Mouse (Mus musculus) heart, adult 2 months (tissue): Measurements from ENCODE around the gene Phykpl. TPM values are rescaled to one million over a fixed set of nuclear protein-coding genes. Genes with fewer than 3 reads are reported as not detected.

Experiments
- DNase-seq, 2 experiments: peaks; one replicate each; pipeline ENCODE4 v3.0.0; 2021
- H3K27ac ChIP-seq: fragments of 200-600 bp; 2 replicates; pipeline ENCODE4 v1.8.1; 2022
- H3K27me3 ChIP-seq: fragments of 200-500 bp; 2 replicates; pipeline ENCODE4 v1.6.1; 2012; ENCODE audit warnings: mild to moderate bottlenecking, low read length, inconsistent platforms, mixed read lengths; ENCODE audit not compliant: control insufficient read depth, insufficient read depth
- H3K36me3 ChIP-seq: fragments of 200-500 bp; 2 replicates; pipeline ENCODE4 v1.6.1; 2012; ENCODE audit warnings: low read length, inconsistent platforms; ENCODE audit not compliant: control insufficient read depth, insufficient read depth
- H3K4me1 ChIP-seq: fragments of 200-500 bp; 2 replicates; pipeline ENCODE4 v1.6.1; 2011; ENCODE audit warnings: low read length; ENCODE audit not compliant: control insufficient read depth, insufficient read depth
- H3K4me3 ChIP-seq: fragments of 200-600 bp; 2 replicates; pipeline ENCODE4 v1.8.1; 2022
- H3K79me2 ChIP-seq: fragments of 200-500 bp; replicated peaks from 2 replicates; pipeline ENCODE4 v1.6.1; 2012; ENCODE audit warnings: mild to moderate bottlenecking, inconsistent platforms, low read length, moderate library complexity, mixed read lengths; ENCODE audit not compliant: control insufficient read depth, insufficient read depth
- H3K9ac ChIP-seq: fragments of 200-500 bp; 2 replicates; pipeline ENCODE4 v1.6.1; 2012; ENCODE audit warnings: low read depth, mild to moderate bottlenecking, control low read depth, inconsistent platforms, low read length, mixed read lengths
- CTCF ChIP-seq: fragments of 200-600 bp; IDR thresholded peaks from 2 replicates; pipeline ENCODE4 v1.8.1; 2022; ENCODE audit warnings: antibody characterized with exemption, mild to moderate bottlenecking, moderate library complexity
- EP300 ChIP-seq: fragments of 200-500 bp; IDR thresholded peaks from 2 replicates; pipeline ENCODE4 v1.6.1; 2011; ENCODE audit warnings: low read depth, low read length, control low read depth; ENCODE audit not compliant: insufficient read depth
- POLR2A ChIP-seq: fragments of 200-500 bp; IDR thresholded peaks from 2 replicates; pipeline ENCODE4 v1.6.1; 2011; ENCODE audit warnings: mild to moderate bottlenecking, low read depth, low read length, control low read depth; ENCODE audit not compliant: insufficient read depth
- WGBS: fragments of 180-500 bp; shearing (Covaris S2); methylation state at CpG from one replicate; pipeline ENCODE4 v1.1.7; 2018; 5-methylcytosine and 5-hydroxymethylcytosine counted together
- intact Hi-C: fragments of 180-260 bp; cut with DNase I; formaldehyde crosslinking; loops from one replicate; pipeline ENCODE4 v1.15.1; 2025
- polyA plus RNA-seq: library from polyadenylated mRNA; depleted of rRNA; stranded (reverse); fragments of >200 nt; gene quantifications from 2 replicates; pipeline ENCODE4 v1.2.3, GENCODE M21; 2012
- total RNA-seq, 2 experiments: library from RNA; stranded (reverse); gene quantifications; 2 replicates each; pipeline ENCODE4 v1.2.3; 2021

Phykpl gene
- total and polyA plus RNA-seq, 3 experiments: 6.9 to 16.8 (median 8.9) TPM

- H3K9ac ChIP-seq: no peak overlapping the region
- H3K36me3 ChIP-seq: peaks cover 25% of the 10 kb centered on the region
- no peaks in the 10 kb centered on the region; the same call in 1 of the 2 replicates for H3K79me2 ChIP-seq
- intact Hi-C loops: no loop called here
- H3K4me3 ChIP-seq: no peak overlapping the region
- no peak overlapping the region for H3K27ac ChIP-seq
- TF ChIP-seq CTCF: no peak
- no peak for TF ChIP-seq EP300
- TF ChIP-seq POLR2A: no peak
- DNase-seq: no peak
- no peaks in the 10 kb centered on the region for H3K27me3 ChIP-seq
- 0 out of 2 replicates have a peak, but pooled peaks cover 1% of the 10 kb centered on the region for H3K4me1 ChIP-seq
- 40% methylated on average over 3 of the region's 3 CpGs for WGBS
Measured at GRCm38 (mm10) chr11:51594715-51595350, 10.3 kb downstream of the Phykpl start.

GRCm38 (mm10) chr11:51595459-51596083 is 11.0 kb downstream of the Phykpl start:
- TF ChIP-seq EP300 (no peak), CTCF (no peak), POLR2A (no peak)
- Histone ChIP-seq H3K9ac (no peak overlapping the region), H3K27ac (no peak overlapping the region), H3K4me3 (no peak overlapping the region), H3K4me1 (0 out of 2 replicates have a peak, but pooled peaks cover 1% of the 10 kb centered on the region), H3K27me3 (no peaks in the 10 kb centered on the region), H3K79me2 (no peaks in the 10 kb centered on the region; the same call in 1 of the 2 replicates), H3K36me3 (peaks cover 27% of the 10 kb centered on the region)
- no peak for DNase-seq
- intact Hi-C loops: no loop called here
- whole genome bisulfite sequencing: 89% methylated on average over 1 of the region's 1 CpGs

GRCm38 (mm10) chr11:51597553-51597952 is 13.0 kb downstream of the Phykpl start:
- H3K4me1 ChIP-seq: peaks cover 1% of the 10 kb centered on the region; the same call in 1 of the 2 replicates
- peaks cover 27% of the 10 kb centered on the region for H3K36me3 ChIP-seq
- no peak overlapping the region for H3K4me3 ChIP-seq
- H3K79me2 ChIP-seq: peaks cover 3% of the 10 kb centered on the region; the same call in 1 of the 2 replicates
- no peak overlapping the region for H3K27ac ChIP-seq
- no peak for DNase-seq
- no peak overlapping the region for H3K9ac ChIP-seq
- TF ChIP-seq POLR2A (no peak), EP300 (no peak), CTCF (no peak)
- no peaks in the 10 kb centered on the region for H3K27me3 ChIP-seq
- intact Hi-C loops: no loop called here
- WGBS: 66% methylated on average over 2 of the region's 2 CpGs

GRCm38 (mm10) chr11:51602253-51602652 is 17.7 kb downstream of the Phykpl start:
- 81% methylated on average over 3 of the region's 3 CpGs for WGBS
- peaks cover 28% of the 10 kb centered on the region for H3K36me3 ChIP-seq
- TF ChIP-seq POLR2A: no peak
- no peak for TF ChIP-seq CTCF
- no peak for TF ChIP-seq EP300
- no peak overlapping the region for H3K9ac ChIP-seq
- intact Hi-C loops: loop anchor here (10.0 kb wide), 1 partner anchor 403 kb away; the partner anchor contains the start of genes Cdkl3 and Ube2b
- H3K4me3 ChIP-seq: no peak overlapping the region
- H3K79me2 ChIP-seq: peaks cover 3% of the 10 kb centered on the region; the same call in 1 of the 2 replicates
- no peak for DNase-seq
- no peaks in the 10 kb centered on the region for H3K27me3 ChIP-seq
- H3K4me1 ChIP-seq: no peaks in the 10 kb centered on the region; the same call in 1 of the 2 replicates
- H3K27ac ChIP-seq: no peak overlapping the region

GRCm38 (mm10) chr11:51605602-51606446 is 21.3 kb downstream of the Phykpl start:
- H3K4me1 ChIP-seq: no peaks in the 10 kb centered on the region; the same call in 1 of the 2 replicates
- intact Hi-C loops: loop anchor here (2.0 to 10.0 kb wide), 2 partner anchors 21 to 399 kb away; partner anchors contain the start of genes Cdkl3, Phykpl and Ube2b

More at GRCm38 (mm10) chr11:51605602-51606446, 21.3 kb downstream of the Phykpl start:
- Histone ChIP-seq H3K27me3 (no peaks in the 10 kb centered on the region), H3K27ac (peak overlapping the region; percentile 89), H3K36me3 (peaks cover 20% of the 10 kb centered on the region), H3K9ac (peak overlapping the region; percentile 89), H3K4me3 (peak overlapping the region; percentile 88), H3K79me2 (peaks cover 3% of the 10 kb centered on the region; the same call in 1 of the 2 replicates)
- TF ChIP-seq CTCF (no peak), POLR2A (peak; percentile 54; the same call in 1 of the 2 replicates), EP300 (peak; percentile 76; the same call in 1 of the 2 replicates)
- under 1% methylated on average over 80 of the region's 81 CpGs for WGBS
- DNase-seq: peak; percentile 91 to 94
